Mouse (Mus musculus): ENCODE data around the gene Lpin2.

Gene Lpin2

DNA sequence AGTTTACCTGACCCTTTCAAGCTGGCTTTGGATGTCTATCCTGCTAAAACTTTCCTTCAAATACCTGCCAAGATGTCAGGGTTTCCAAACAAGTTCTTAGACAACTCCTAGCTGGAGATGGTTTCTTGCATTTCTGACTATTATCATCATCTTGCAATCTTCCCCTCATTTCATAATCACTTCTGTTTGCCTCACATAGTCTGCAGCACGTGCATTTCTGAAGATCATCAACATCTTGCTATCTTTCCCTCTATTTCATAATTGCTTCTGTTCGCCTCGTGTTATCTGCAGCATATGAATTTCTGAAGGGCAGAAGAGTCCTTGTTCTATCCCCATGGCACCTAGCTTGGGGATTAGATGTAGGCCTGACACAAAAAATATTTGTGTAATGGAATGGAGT lies 112.2 kb downstream of the Lpin2 start:
- no peak for DNase-seq (ENCODE audit: low spot score in 2 of 2)
